Mouse (Mus musculus) midbrain, embryonic 15.5 days (tissue): Measurements from ENCODE around the gene Adamts9. TPM values are rescaled to one million over a fixed set of nuclear protein-coding genes. Genes with fewer than 3 reads are reported as not detected.
A peak's percentile ranks its signal among the peaks of the same experiment; 100 is the strongest.

Source experiments
- ATAC-seq: fragments of 200-750 bp; cut with Nextera tagmentation; replicated peaks from 2 replicates; pipeline ENCODE4 v1.8.0; 2017; ENCODE audit warnings: moderate TSS enrichment
- H3K27ac ChIP-seq: fragments of 300-500 bp; sonication (generic); 2 replicates; pipeline ENCODE4 v1.5.1; 2015; ENCODE audit warnings: mild to moderate bottlenecking, inconsistent platforms
- H3K27me3 ChIP-seq: fragments of 300-500 bp; sonication (generic); replicated peaks from 2 replicates; pipeline ENCODE4 v1.6.1; 2015; ENCODE audit warnings: inconsistent platforms
- H3K36me3 ChIP-seq: fragments of 300-500 bp; sonication (generic); replicated peaks from 2 replicates; pipeline ENCODE4 v1.6.1; 2015; ENCODE audit warnings: inconsistent platforms
- H3K4me1 ChIP-seq: fragments of 300-500 bp; sonication (generic); 2 replicates; pipeline ENCODE4 v1.6.1; 2015; ENCODE audit warnings: inconsistent platforms
- H3K4me2 ChIP-seq: fragments of 300-500 bp; sonication (generic); 2 replicates; pipeline ENCODE4 v1.6.1; 2015; ENCODE audit warnings: inconsistent platforms, mild to moderate bottlenecking, moderate library complexity
- H3K4me3 ChIP-seq: fragments of 300-500 bp; sonication (generic); 2 replicates; pipeline ENCODE4 v1.5.1; 2015; ENCODE audit warnings: mild to moderate bottlenecking, inconsistent platforms
- H3K9ac ChIP-seq: fragments of 300-500 bp; sonication (generic); 2 replicates; pipeline ENCODE4 v1.6.1; 2015; ENCODE audit warnings: mild to moderate bottlenecking, inconsistent platforms
- H3K9me3 ChIP-seq: fragments of 300-500 bp; sonication (generic); 2 replicates; pipeline ENCODE4 v1.6.1; 2016; ENCODE audit warnings: inconsistent platforms
- WGBS: fragments of 180-500 bp; shearing (Covaris S2); methylation state at CpG from one replicate; pipeline ENCODE4 v1.1.7; 2015; ENCODE audit warnings: mixed read lengths; 5-methylcytosine and 5-hydroxymethylcytosine counted together
- polyA plus RNA-seq: library from polyadenylated mRNA; unstranded; fragments of >200 nt; fragmentation: Nextera tagmentation; extraction: Ambion mirVana; gene quantifications from 2 replicates; pipeline ENCODE4 v1.2.1, GENCODE M21; 2015

The Adamts9 gene
- polyA plus RNA-seq, 1 experiment from 2014 or later, result 1.6 TPM

DNA sequence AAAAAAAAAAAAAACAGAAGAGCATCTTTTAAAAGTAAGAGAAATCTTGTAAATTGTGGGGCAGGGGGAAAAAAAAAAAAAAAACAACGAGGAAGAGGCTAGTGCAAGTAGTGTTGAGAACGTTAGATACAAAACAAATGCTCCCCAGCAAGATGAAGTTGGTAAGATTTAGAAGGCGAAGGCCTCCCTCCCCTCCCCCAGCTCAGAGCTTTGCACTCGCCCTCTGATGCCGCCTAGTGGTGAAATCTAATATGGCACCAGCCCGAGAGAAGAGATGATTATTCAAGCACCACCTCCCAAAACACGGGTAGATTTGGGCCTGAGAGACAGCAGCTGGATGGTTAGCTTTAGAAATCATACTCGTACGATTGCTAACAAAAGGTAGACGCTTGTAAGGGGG lies 215.2 kb downstream of the Adamts9 start:
- Histone ChIP-seq H3K27ac (peak overlapping the region; percentile 60), H3K4me2 (peak overlapping the region; percentile 27), H3K4me3 (no peak overlapping the region), H3K36me3 (no peaks in the 10 kb centered on the region), H3K9ac (no peak overlapping the region), H3K4me1 (peaks cover 33% of the 10 kb centered on the region), H3K27me3 (no peaks in the 10 kb centered on the region), H3K9me3 (no peaks in the 10 kb centered on the region)
- ATAC-seq, result peak; percentile 37; the same call in 1 of the 2 replicates
- whole genome bisulfite sequencing, result 1% methylated on average over 10 of the region's 10 CpGs

DNA sequence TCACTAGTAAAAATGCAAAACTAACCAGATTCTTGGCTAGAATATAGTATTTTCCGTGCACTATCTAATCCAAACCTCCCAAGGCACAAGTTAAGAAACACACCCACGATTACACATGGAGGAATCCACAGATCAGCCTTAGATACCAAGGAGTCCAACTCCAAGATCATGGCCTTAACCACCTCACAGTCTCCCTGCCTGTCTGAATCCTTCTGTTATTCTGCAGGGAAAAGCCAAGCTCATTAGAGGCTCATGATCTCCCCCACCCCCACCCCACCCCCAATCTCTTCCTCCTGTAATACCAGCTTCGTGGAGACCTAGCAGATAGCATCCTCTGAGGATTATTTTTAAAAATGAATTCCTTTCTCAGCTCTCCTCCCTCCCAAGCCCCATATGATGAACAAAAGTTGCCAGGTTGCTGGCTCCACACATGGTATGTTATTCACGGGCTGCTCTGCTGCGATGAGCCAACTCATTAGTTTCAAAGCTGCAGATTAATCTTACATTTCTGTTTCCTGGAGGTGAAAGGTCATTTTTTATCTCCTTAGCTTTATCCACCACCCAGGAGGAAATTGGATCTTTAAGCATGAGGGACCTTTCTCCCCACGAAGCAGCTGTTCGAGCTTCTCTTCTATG lies 215.8 kb downstream of the Adamts9 start:
- H3K27me3 ChIP-seq, result no peaks in the 10 kb centered on the region
- no peak overlapping the region for H3K4me3 ChIP-seq
- H3K9ac ChIP-seq, result no peak overlapping the region
- no peaks in the 10 kb centered on the region for H3K36me3 ChIP-seq
- H3K9me3 ChIP-seq, result no peaks in the 10 kb centered on the region
- no peak overlapping the region for H3K27ac ChIP-seq
- no peak for ATAC-seq
- peaks cover 33% of the 10 kb centered on the region for H3K4me1 ChIP-seq
- WGBS, result 10% methylated on average over 7 of the region's 7 CpGs
- no peak overlapping the region for H3K4me2 ChIP-seq

DNA sequence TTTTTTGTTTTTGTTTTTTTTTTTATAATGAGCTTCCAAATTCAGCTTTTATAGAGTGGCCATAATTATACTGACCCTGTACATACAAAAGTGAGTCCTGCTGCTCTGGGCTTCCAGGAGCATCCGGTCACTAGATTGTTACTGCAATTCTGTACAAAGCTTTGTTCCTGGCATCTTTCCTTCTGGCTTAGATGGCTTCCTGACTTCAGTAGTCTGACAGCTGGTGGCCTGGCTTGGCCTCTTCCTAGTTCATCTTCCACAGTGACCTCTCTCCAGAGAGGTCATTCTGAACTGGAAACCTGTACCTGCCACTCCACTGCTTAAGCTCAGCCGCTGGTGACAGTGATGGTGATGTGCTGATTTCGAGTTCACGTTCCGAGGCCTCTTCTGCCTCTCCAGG lies 217.2 kb downstream of the Adamts9 start:
- no peaks in the 10 kb centered on the region for H3K27me3 ChIP-seq
- H3K36me3 ChIP-seq, result no peaks in the 10 kb centered on the region
- no peak overlapping the region for H3K4me2 ChIP-seq
- no peaks in the 10 kb centered on the region for H3K9me3 ChIP-seq
- no peak overlapping the region for H3K9ac ChIP-seq
- WGBS, result 71% methylated on average over 5 of the region's 5 CpGs
- no peak overlapping the region for H3K4me3 ChIP-seq
- H3K4me1 ChIP-seq, result peaks cover 33% of the 10 kb centered on the region
- no peak for ATAC-seq
- H3K27ac ChIP-seq, result no peak overlapping the region

DNA sequence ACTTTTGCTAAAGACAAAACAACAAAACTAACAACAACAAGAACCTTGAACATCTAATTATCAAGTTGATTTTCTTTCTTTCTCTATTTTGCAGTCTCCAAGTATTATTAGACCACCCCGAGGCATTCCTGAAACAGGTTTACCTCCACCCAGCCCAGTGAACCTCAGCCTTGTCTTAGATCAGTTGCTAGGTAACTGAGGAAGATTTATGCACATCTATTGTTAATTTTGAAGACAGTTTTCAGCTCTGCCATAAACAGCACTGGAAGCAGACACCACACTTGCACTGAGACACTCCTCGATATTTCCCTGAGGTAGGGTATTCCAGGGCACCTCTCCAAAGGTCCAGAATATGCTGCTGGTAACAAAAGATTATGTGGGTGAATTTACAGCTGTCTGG lies 218.9 kb downstream of the Adamts9 start:
- H3K9ac ChIP-seq, result no peak overlapping the region
- no peak overlapping the region for H3K4me3 ChIP-seq
- no peaks in the 10 kb centered on the region for H3K36me3 ChIP-seq
- H3K27ac ChIP-seq, result peak overlapping the region; percentile 77
- 30% methylated on average over 2 of the region's 2 CpGs for WGBS
- H3K9me3 ChIP-seq, result no peaks in the 10 kb centered on the region
- ATAC-seq, result peak; percentile 80
- peaks cover 33% of the 10 kb centered on the region for H3K4me1 ChIP-seq
- no peak overlapping the region for H3K4me2 ChIP-seq
- H3K27me3 ChIP-seq, result no peaks in the 10 kb centered on the region

Other genes starting within 250 kb of the Adamts9 start
- 15.4 and 17.0 TPM in 2 replicates for gene Prickle2, start 237.3 kb downstream of the Adamts9 start, polyA plus RNA-seq
- gene A730049H05Rik, start 127.0 kb downstream of the Adamts9 start, polyA plus RNA-seq, result 0.40 and 0.60 TPM in 2 replicates
- not detected in 2 replicates for gene Gm15737, start 74.1 kb downstream of the Adamts9 start, polyA plus RNA-seq